Mouse (Mus musculus): ENCODE measurements at regions not wholly inside any gene's neighbourhood (a gene's known extent, or its start where the extent isn't known, plus 50 kb on each side); places are given as distances from the start of the nearest gene placed in this dataset.

GRCm38 (mm10) chr17:83161731-83162130 is 53.4 kb upstream of the Pkdcc start:
- TF ChIP-seq CTCF (IDR thresholded peaks at IDR 0.05; ENCODE audit: low read depth, low read length), result no peak
- TF ChIP-seq GATA1 (IDR thresholded peaks at IDR 0.05; ENCODE audit: borderline replicate concordance, low read length), result no peak
- no peak for TF ChIP-seq TAL1 (conservative IDR thresholded peaks at IDR 0.05; ENCODE audit: low read depth, low read length)
